Mouse (Mus musculus) forebrain, embryonic 13.5 days (tissue): Measurements from ENCODE around the gene Shoc2. TPM values are rescaled to one million over a fixed set of nuclear protein-coding genes. Genes with fewer than 3 reads are reported as not detected.

Experiments used
- ATAC-seq: fragments of 200-750 bp; cut with Nextera tagmentation; 2 replicates; pipeline ENCODE4 v1.8.0; 2017
- H3K27ac ChIP-seq: fragments of 300-500 bp; sonication (generic); 2 replicates; pipeline ENCODE4 v1.5.1; 2015; ENCODE audit warnings: inconsistent platforms, mild to moderate bottlenecking, moderate library complexity
- H3K27me3 ChIP-seq: fragments of 300-500 bp; sonication (generic); 2 replicates; pipeline ENCODE4 v1.6.1; 2015; ENCODE audit warnings: mild to moderate bottlenecking, inconsistent platforms
- H3K36me3 ChIP-seq: fragments of 300-500 bp; sonication (generic); 2 replicates; pipeline ENCODE4 v1.6.1; 2015; ENCODE audit warnings: mild to moderate bottlenecking, inconsistent platforms; ENCODE audit not compliant: poor library complexity, severe bottlenecking
- H3K4me1 ChIP-seq: fragments of 300-500 bp; sonication (generic); 2 replicates; pipeline ENCODE4 v1.6.1; 2015; ENCODE audit warnings: inconsistent platforms
- H3K4me2 ChIP-seq: fragments of 300-500 bp; sonication (generic); 2 replicates; pipeline ENCODE4 v1.6.1; 2015; ENCODE audit warnings: inconsistent platforms, mild to moderate bottlenecking, moderate library complexity
- H3K4me3 ChIP-seq: fragments of 300-500 bp; sonication (generic); 2 replicates; pipeline ENCODE4 v1.5.1; 2015; ENCODE audit warnings: mild to moderate bottlenecking, inconsistent platforms
- H3K9ac ChIP-seq: fragments of 300-500 bp; sonication (generic); 2 replicates; pipeline ENCODE4 v1.6.1; 2015; ENCODE audit warnings: mild to moderate bottlenecking, inconsistent platforms
- H3K9me3 ChIP-seq: fragments of 300-500 bp; sonication (generic); replicated peaks from 2 replicates; pipeline ENCODE4 v1.6.1; 2016; ENCODE audit warnings: inconsistent platforms
- WGBS: fragments of 180-500 bp; shearing (Covaris S2); methylation state at CpG from one replicate; pipeline ENCODE4 v1.1.7; 2015; 5-methylcytosine and 5-hydroxymethylcytosine counted together
- polyA plus RNA-seq: library from polyadenylated mRNA; unstranded; fragments of >200 nt; fragmentation: Nextera tagmentation; extraction: Ambion mirVana; gene quantifications from 2 replicates; pipeline ENCODE4 v1.2.1, GENCODE M21; 2015

Shoc2 gene
- polyA plus RNA-seq, 1 experiment from 2014 or later, result 55.7 TPM

- Histone ChIP-seq H3K4me1 (peaks cover 10% of the 10 kb centered on the region), H3K27me3 (peaks cover 6% of the 10 kb centered on the region; the same call in 1 of the 2 replicates), H3K9ac (no peak overlapping the region), H3K4me3 (no peak overlapping the region), H3K36me3 (no peaks in the 10 kb centered on the region), H3K9me3 (no peaks in the 10 kb centered on the region), H3K4me2 (no peak overlapping the region), H3K27ac (no peak overlapping the region)
- no peak; the same call in 1 of the 2 replicates for ATAC-seq
- 13% methylated on average over 10 of the region's 10 CpGs for WGBS
Measured at GRCm38 (mm10) chr19:54076362-54077349, 132.6 kb downstream of the Shoc2 start.

- no peak overlapping the region for H3K4me3 ChIP-seq
- ATAC-seq, result no peak
- H3K36me3 ChIP-seq, result no peaks in the 10 kb centered on the region
- H3K4me2 ChIP-seq, result no peak overlapping the region
- no peaks in the 10 kb centered on the region for H3K9me3 ChIP-seq
- no peak overlapping the region for H3K27ac ChIP-seq
- H3K4me1 ChIP-seq, result peaks cover 9% of the 10 kb centered on the region
- peaks cover 6% of the 10 kb centered on the region; the same call in 1 of the 2 replicates for H3K27me3 ChIP-seq
- 88% methylated on average over 9 of the region's 9 CpGs for WGBS
- no peak overlapping the region for H3K9ac ChIP-seq
Measured at GRCm38 (mm10) chr19:54081303-54081702, 137.2 kb downstream of the Shoc2 start.

DNA sequence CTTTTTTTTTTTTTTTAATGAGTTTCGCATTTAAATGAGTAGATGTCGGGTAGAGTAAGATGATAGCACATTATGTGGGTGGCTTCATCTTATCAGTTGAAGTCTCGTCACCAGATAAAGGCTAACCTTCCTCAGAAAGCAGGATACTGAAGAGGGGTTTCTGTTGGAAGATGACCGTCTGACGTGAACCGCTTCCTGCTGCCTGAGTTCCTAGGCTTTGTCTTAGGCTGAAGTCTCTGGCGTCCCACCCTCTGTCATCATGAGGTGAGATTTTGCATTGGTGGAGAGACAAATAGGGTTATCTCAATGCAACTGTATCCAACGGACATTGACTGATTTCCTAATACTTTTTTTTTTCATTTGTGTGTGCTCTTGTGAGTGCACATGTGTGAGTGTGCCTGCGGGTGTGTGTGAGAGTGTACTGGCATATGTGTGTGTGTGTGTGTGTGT lies 137.6 kb downstream of the Shoc2 start:
- H3K27ac ChIP-seq, result no peak overlapping the region
- no peak overlapping the region for H3K4me2 ChIP-seq
- H3K9me3 ChIP-seq, result no peaks in the 10 kb centered on the region
- H3K27me3 ChIP-seq, result peaks cover 6% of the 10 kb centered on the region; the same call in 1 of the 2 replicates
- no peaks in the 10 kb centered on the region for H3K36me3 ChIP-seq
- H3K4me3 ChIP-seq, result no peak overlapping the region
- H3K9ac ChIP-seq, result no peak overlapping the region
- H3K4me1 ChIP-seq, result peaks cover 5% of the 10 kb centered on the region
- 89% methylated on average over 9 of the region's 9 CpGs for WGBS
- ATAC-seq, result no peak

Other genes starting within 250 kb of the Shoc2 start
- 110 and 115 TPM in 2 replicates for gene Pdcd4, start 52.1 kb upstream of the Shoc2 start, polyA plus RNA-seq
- 146 and 153 TPM in 2 replicates for gene Bbip1, start 321 bp downstream of the Shoc2 start, polyA plus RNA-seq
- gene Adra2a, start 99.8 kb downstream of the Shoc2 start, polyA plus RNA-seq, result 1.1 TPM in 2 replicates